Mouse (Mus musculus) embryonic fibroblast, embryonic 13.5 days (primary cell): ENCODE data around the gene 9130008F23Rik.

Experiments used
- CTCF ChIP-seq: IDR thresholded peaks from 2 replicates; pipeline ENCODE4 v1.5.1; 2011; ENCODE audit warnings: mild to moderate bottlenecking, control low read depth, low read length, moderate library complexity, borderline replicate concordance; ENCODE audit not compliant: insufficient read depth
- POLR2A ChIP-seq: IDR thresholded peaks from 2 replicates; pipeline ENCODE4 v1.6.1; 2011; ENCODE audit warnings: low read depth, mild to moderate bottlenecking, control low read depth, low read length, moderate library complexity

DNA sequence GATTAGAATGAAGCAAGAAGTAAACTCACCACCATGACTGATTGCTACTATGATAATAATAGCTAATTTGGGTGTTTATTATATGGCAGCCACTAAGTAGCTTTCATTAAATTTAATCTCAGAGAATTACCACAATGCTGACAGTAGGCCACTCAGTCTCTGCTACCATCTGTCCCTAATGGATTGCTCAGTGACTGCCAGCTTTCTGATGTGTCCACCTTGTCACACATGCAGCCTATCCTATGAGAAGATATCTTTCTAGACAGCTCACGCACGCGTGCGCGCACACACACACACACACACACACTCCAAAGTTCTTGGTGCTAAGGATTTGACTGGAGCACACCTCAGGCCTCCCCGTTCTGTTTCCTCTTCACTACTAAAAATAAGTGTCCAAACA lies 7.7 kb downstream of the 9130008F23Rik start:
- TF ChIP-seq POLR2A (no peak), CTCF (no peak)
